Mouse (Mus musculus) WW6 (cell line): ENCODE measurements around the gene Slc7a14.

Experiments used
- DNase-seq: peaks from one replicate; pipeline ENCODE4 v3.0.0-alpha.2; 2013; ENCODE audit warnings: low read depth, low spot score

The Slc7a14 gene

GRCm38 (mm10) chr3:31261418-31262014, 48.7 kb downstream of the Slc7a14 start:
- DNase-seq, result no peak

GRCm38 (mm10) chr3:31260964-31261346, 49.2 kb downstream of the Slc7a14 start:
- no peak for DNase-seq

GRCm38 (mm10) chr3:31260329-31260963, 49.7 kb downstream of the Slc7a14 start:
- peak; percentile 31 for DNase-seq

GRCm38 (mm10) chr3:31259553-31260255, 50.5 kb downstream of the Slc7a14 start:
- DNase-seq, result no peak

GRCm38 (mm10) chr3:31254427-31254826, 55.8 kb downstream of the Slc7a14 start:
- DNase-seq, result no peak

- no peak for DNase-seq
Measured at GRCm38 (mm10) chr3:31253862-31254261, 56.3 kb downstream of the Slc7a14 start.

GRCm38 (mm10) chr3:31252566-31252965, 57.6 kb downstream of the Slc7a14 start:
- DNase-seq, result no peak

- no peak for DNase-seq
Measured at GRCm38 (mm10) chr3:31243478-31243877, 66.7 kb downstream of the Slc7a14 start.

GRCm38 (mm10) chr3:31240840-31241239, 69.3 kb downstream of the Slc7a14 start:
- no peak for DNase-seq

- no peak for DNase-seq
Measured at GRCm38 (mm10) chr3:31239645-31240044, 70.5 kb downstream of the Slc7a14 start.

GRCm38 (mm10) chr3:31237936-31238335, 72.2 kb downstream of the Slc7a14 start:
- DNase-seq, result no peak

- no peak for DNase-seq
Measured at GRCm38 (mm10) chr3:31236146-31236545, 74.0 kb downstream of the Slc7a14 start.

GRCm38 (mm10) chr3:31234356-31234755, 75.8 kb downstream of the Slc7a14 start:
- DNase-seq, result no peak

- DNase-seq, result no peak
Measured at GRCm38 (mm10) chr3:31233746-31234312, 76.3 kb downstream of the Slc7a14 start.

GRCm38 (mm10) chr3:31229281-31229680, 80.9 kb downstream of the Slc7a14 start:
- no peak for DNase-seq

- no peak for DNase-seq
Measured at GRCm38 (mm10) chr3:31228487-31228886, 81.7 kb downstream of the Slc7a14 start.

GRCm38 (mm10) chr3:31223551-31223950, 86.6 kb downstream of the Slc7a14 start:
- DNase-seq, result no peak

GRCm38 (mm10) chr3:31220040-31220439, 90.1 kb downstream of the Slc7a14 start:
- DNase-seq, result no peak

GRCm38 (mm10) chr3:31219483-31219882, 90.7 kb downstream of the Slc7a14 start:
- DNase-seq, result no peak

GRCm38 (mm10) chr3:31217523-31217922, 92.7 kb downstream of the Slc7a14 start:
- no peak for DNase-seq

GRCm38 (mm10) chr3:31213802-31214201, 96.4 kb downstream of the Slc7a14 start:
- DNase-seq, result no peak

GRCm38 (mm10) chr3:31212205-31213038, 97.8 kb downstream of the Slc7a14 start:
- no peak for DNase-seq
